In the genomic region with DNA sequence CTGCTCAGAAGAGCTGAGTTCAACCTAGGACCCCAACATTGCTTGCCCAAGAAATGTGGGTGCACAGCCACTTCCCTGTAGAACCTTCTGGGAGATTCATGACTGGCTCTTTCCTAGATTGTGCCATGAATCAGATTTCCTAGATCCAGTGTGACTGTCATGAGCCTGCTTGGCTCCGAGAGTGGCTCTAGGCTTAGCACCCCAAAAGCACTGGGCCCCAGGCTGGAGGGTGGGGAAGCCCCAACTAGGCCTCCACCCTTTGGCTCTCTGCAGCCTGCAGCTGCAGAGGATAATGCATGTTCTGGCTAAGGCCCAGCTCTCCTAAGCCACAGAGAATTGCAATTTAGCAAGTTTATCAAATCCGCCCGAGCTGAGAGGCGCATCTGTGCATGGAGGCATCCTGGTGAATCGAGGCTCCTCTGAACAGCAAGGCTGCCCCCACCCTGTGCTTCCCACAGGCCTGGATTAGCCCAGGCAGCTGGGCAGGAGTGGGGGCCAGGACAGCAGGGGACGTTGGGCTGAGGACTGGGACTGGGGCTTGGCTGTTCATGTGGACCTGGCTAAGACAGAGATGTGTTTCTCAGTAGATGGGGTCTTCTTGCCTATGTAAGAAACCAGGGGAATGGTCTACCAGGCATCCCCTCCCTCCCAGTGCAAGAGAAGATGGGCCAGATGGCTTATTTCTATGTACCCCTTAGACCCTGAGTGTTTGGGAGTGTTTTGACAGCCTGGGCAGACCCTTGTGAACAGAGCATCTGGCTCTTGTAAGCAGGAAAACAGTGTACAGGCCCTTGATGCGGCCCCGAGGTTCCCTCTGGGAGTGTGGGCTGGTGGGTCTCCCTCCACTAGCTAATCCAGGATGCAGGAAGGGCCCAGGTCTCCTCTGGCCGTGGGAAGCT, we compare ENCODE assay signal across 10 mouse cellular contexts. TPM values are rescaled to one million over a fixed set of nuclear protein-coding genes. Genes with fewer than 3 reads are reported as not detected.
DNase-seq lines count a peak whose midpoint lies in the region; ATAC-seq lines count a peak whose summit lies in the region.
"Had no signal": no experiment of that assay in that cellular context is flagged by ENCODE, and none has a peak within 500 bp of the region (broad histone marks: within the 10 kb centered on the region; RNA-seq: fewer than 3 reads in every experiment).

No protein-coding gene starts in this region.

- H3K27me3 ChIP-seq in heart, embryonic 12.5 days (replicated peaks) = no peaks in the 10 kb centered on the region
- no peaks in the 10 kb centered on the region for H3K27me3 ChIP-seq in liver, embryonic 15.5 days

- no peak overlapping the region for H3K4me2 ChIP-seq in heart, embryonic 12.5 days
- no peak overlapping the region for H3K4me2 ChIP-seq in liver, embryonic 15.5 days

- no peaks in the 10 kb centered on the region for H3K36me3 ChIP-seq in heart, embryonic 12.5 days
- no peaks in the 10 kb centered on the region for H3K36me3 ChIP-seq in liver, embryonic 15.5 days (replicated peaks)

- 0 out of 2 replicates have a peak overlapping the region, but pooled peaks have one; percentile 1 for H3K9ac ChIP-seq in heart, embryonic 12.5 days
- H3K9ac ChIP-seq in liver, embryonic 15.5 days = no peak overlapping the region

- DNase-seq in heart, postnatal 14 days = no peak
- DNase-seq in brain, adult 2 months (ENCODE audit: low read depth, low spot score) = peak; percentile 35
- peak; percentile 56 for DNase-seq in gastrocnemius, postnatal 25 days
- DNase-seq in left cerebral cortex, adult 11 months (ENCODE audit: low spot score) = no peak
- DNase-seq in ovary, adult 18-20 months (ENCODE audit: low spot score) = no peak
- no peak for DNase-seq in kidney, postnatal 25 days

- WGBS in heart, embryonic 12.5 days = 61% methylated on average over 9 of the region's 9 CpGs
- 58% methylated on average over 9 of the region's 9 CpGs for WGBS in liver, embryonic 15.5 days (ENCODE audit: insufficient replicate concordance)

- H3K27ac ChIP-seq in heart, embryonic 12.5 days (ENCODE audit: poor library complexity, severe bottlenecking) = 0 out of 2 replicates have a peak overlapping the region, but pooled peaks have one; percentile 3
- H3K27ac ChIP-seq in liver, embryonic 15.5 days (replicated peaks) = 0 out of 2 replicates have a peak overlapping the region, but pooled peaks have one; percentile 24

- H3K9me3 ChIP-seq in heart, embryonic 12.5 days (replicated peaks) = no peaks in the 10 kb centered on the region
- H3K9me3 ChIP-seq in liver, embryonic 15.5 days (replicated peaks) = no peaks in the 10 kb centered on the region
- H3K9me3 ChIP-seq: megakaryocyte, embryonic 14.5 days had no signal

- intact Hi-C loops in heart, postnatal 14 days (cut with DNase I) = no loop called here

- 0 out of 2 replicates have a peak, but pooled peaks have one; percentile 13 for ATAC-seq in heart, embryonic 12.5 days (ENCODE audit: insufficient number of reproducible peaks, low FRiP score)
- ATAC-seq in liver, embryonic 15.5 days (ENCODE audit: insufficient read depth) = 0 out of 2 replicates have a peak, but pooled peaks have one; percentile 26

- peaks cover 33% of the 10 kb centered on the region for H3K4me1 ChIP-seq in heart, embryonic 12.5 days (replicated peaks)
- H3K4me1 ChIP-seq in liver, embryonic 15.5 days (replicated peaks) = no peaks in the 10 kb centered on the region; the same call in 1 of the 2 replicates

- H3K4me3 ChIP-seq in heart, embryonic 12.5 days = no peak overlapping the region
- no peak overlapping the region for H3K4me3 ChIP-seq in liver, embryonic 15.5 days (replicated peaks)
- H3K4me3 ChIP-seq: megakaryocyte, embryonic 14.5 days had no signal

RNA-seq across cellular contexts. Expression of a gene that starts 41.2 kb away (rescaled TPM):
- polyA plus RNA-seq in heart, embryonic 12.5 days (2016; fragmentation: Nextera tagmentation; extraction: Ambion mirVana) = 61.1 and 69.0 TPM in 2 replicates
- total RNA-seq in heart, postnatal 14 days (2021) = 1 to 10 TPM; 2.7 to 3.1 TPM
- total RNA-seq in gastrocnemius, postnatal 25 days (2021) = 10 to 100 TPM in 1 of 2 experiments, 1 to 10 TPM in 1; 9.4 to 12.8 TPM
- 455 and 460 TPM in 2 replicates for polyA plus RNA-seq in liver, embryonic 15.5 days (2015; fragmentation: Nextera tagmentation; extraction: Ambion mirVana)
- total RNA-seq: common myeloid progenitor, adult 5-6 weeks had no signal

Comparison
In these comparisons a context has a peak if more than half of its experiments do, and no peak if none do; other contexts are left out.
1. DNase-seq: peak in brain, adult 2 months (single experiment) and gastrocnemius, postnatal 25 days (single experiment); none in heart, postnatal 14 days (0 of 2), left cerebral cortex, adult 11 months (single experiment), ovary, adult 18-20 months (single experiment) and kidney, postnatal 25 days (0 of 2).